Mouse (Mus musculus): Measurements from ENCODE around the gene Mapk8. TPM values are rescaled to one million over a fixed set of nuclear protein-coding genes. Genes with fewer than 3 reads are reported as not detected.

The Mapk8 gene
- 7.6 and 9.3 TPM in 2 replicates for polyA plus RNA-seq (2015; fragmentation: Nextera tagmentation; extraction: Ambion mirVana)

GRCm38 (mm10) chr14:33447027-33447569, at the start of gene Mapk8:
Gene Mapk8, minus strand, starts transcription at chr14:33447158.

DNA sequence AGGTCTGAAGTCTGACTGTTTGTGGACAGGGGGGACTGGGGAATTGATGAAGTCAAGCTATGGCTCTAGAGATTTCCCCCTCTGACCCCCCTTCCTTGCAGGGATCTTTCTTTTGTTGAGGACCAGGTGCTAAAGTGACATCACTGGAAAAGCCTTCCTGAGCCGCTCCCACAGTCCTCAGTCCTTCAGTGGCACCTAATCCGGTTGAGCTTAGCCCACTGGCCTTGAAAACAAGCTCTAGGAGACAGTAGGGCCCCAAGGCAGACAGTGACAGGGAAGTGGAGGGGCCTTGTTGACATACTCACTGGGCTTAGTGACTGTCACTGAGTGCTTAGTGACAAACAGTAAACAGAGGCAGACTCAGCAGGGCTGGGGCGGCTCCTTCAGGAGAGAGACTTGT, 24.4 kb upstream of the Mapk8 start, which contains the start of gene Frmpd2:
Frmpd2 (plus strand) TSS at position 366 of the 400 bp plus-strand sequence.

Other genes starting within 250 kb of the Mapk8 start
- gene Arhgap22, start 233.1 kb downstream of the Mapk8 start, polyA plus RNA-seq (2015; fragmentation: Nextera tagmentation; extraction: Ambion mirVana): 0.58 and 1.1 TPM in 2 replicates
- gene Frmpd2, start 24.5 kb upstream of the Mapk8 start, polyA plus RNA-seq (2015; fragmentation: Nextera tagmentation; extraction: Ambion mirVana): not detected in 2 replicates
- 0.05 and 0.09 TPM in 2 replicates for gene Ptpn20, start 142.0 kb upstream of the Mapk8 start, polyA plus RNA-seq (2015; fragmentation: Nextera tagmentation; extraction: Ambion mirVana)

Measured in skeletal muscle tissue, postnatal 0 days (tissue).